Mouse (Mus musculus) stomach, embryonic 15.5 days (tissue): ENCODE data around the gene Olfr427. TPM values are rescaled to one million over a fixed set of nuclear protein-coding genes. Genes with fewer than 3 reads are reported as not detected.

Source experiments
- ATAC-seq: fragments of 200-750 bp; cut with Nextera tagmentation; 2 replicates; pipeline ENCODE4 v1.8.0; 2017; ENCODE audit warnings: low read depth, moderate number of reproducible peaks, moderate TSS enrichment; ENCODE audit not compliant: insufficient read depth, low FRiP score
- H3K27ac ChIP-seq: fragments of 300-500 bp; sonication (generic); 2 replicates; pipeline ENCODE4 v1.5.1; 2015; ENCODE audit warnings: mild to moderate bottlenecking, inconsistent platforms
- H3K27me3 ChIP-seq: fragments of 300-500 bp; sonication (generic); replicated peaks from 2 replicates; pipeline ENCODE4 v1.6.1; 2015; ENCODE audit warnings: inconsistent platforms
- H3K36me3 ChIP-seq: fragments of 300-500 bp; sonication (generic); 2 replicates; pipeline ENCODE4 v1.6.1; 2015; ENCODE audit warnings: inconsistent platforms
- H3K4me1 ChIP-seq: fragments of 300-500 bp; sonication (generic); 2 replicates; pipeline ENCODE4 v1.6.1; 2015; ENCODE audit warnings: inconsistent platforms
- H3K4me2 ChIP-seq: fragments of 300-500 bp; sonication (generic); 2 replicates; pipeline ENCODE4 v1.6.1; 2015; ENCODE audit warnings: mild to moderate bottlenecking, inconsistent platforms
- H3K4me3 ChIP-seq: fragments of 300-500 bp; sonication (generic); replicated peaks from 2 replicates; pipeline ENCODE4 v1.5.1; 2015; ENCODE audit warnings: inconsistent platforms
- H3K9ac ChIP-seq: fragments of 300-500 bp; sonication (generic); 2 replicates; pipeline ENCODE4 v1.6.1; 2015; ENCODE audit warnings: inconsistent platforms
- H3K9me3 ChIP-seq: fragments of 300-500 bp; sonication (generic); 2 replicates; pipeline ENCODE4 v1.6.1; 2016; ENCODE audit warnings: inconsistent platforms
- WGBS: fragments of 180-500 bp; shearing (Covaris S2); methylation state at CpG from one replicate; pipeline ENCODE4 v1.1.7; 2015; 5-methylcytosine and 5-hydroxymethylcytosine counted together
- polyA plus RNA-seq: library from polyadenylated mRNA; unstranded; fragments of >200 nt; fragmentation: Nextera tagmentation; extraction: Ambion mirVana; gene quantifications from 2 replicates; pipeline ENCODE4 v1.2.1, GENCODE M21; 2015

Gene Olfr427
- polyA plus RNA-seq, 1 experiment from 2014 or later = not detected

DNA sequence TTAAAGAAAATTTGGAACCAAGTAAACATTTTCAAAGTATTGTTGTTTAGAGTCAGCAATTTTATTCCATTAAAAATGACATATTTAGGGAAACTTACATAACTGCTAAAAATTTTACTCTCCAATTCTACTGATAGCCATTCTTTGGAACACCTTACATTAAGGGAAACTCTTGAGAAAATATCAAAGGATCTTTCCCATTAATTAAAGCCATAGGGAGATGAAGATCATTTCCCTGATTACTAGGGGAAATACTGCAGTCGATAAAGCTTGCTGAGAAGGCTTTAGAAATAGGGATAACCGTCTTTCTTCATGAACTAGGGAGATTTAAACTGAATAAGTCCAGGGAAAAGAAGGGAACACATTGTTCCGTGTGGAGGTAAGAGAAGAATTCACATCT lies 34.5 kb downstream of the Olfr427 start, which contains the start of gene Olfr424:
TSS of gene Olfr424 (plus strand) at position 301 of the 400 bp plus-strand sequence.
- Histone ChIP-seq H3K4me3 (no peak within 1 kb of the TSS), H3K27me3 (no peaks in the 10 kb centered on the region), H3K9me3 (no peaks in the 10 kb centered on the region), H3K9ac (no peak within 1 kb of the TSS), H3K27ac (no peak within 1 kb of the TSS), H3K4me1 (no peaks in the 10 kb centered on the region), H3K4me2 (no peak within 1 kb of the TSS), H3K36me3 (no peaks in the 10 kb centered on the region)
- ATAC-seq = no peak
- WGBS = 75% methylated on average over 3 of the region's 3 CpGs

DNA sequence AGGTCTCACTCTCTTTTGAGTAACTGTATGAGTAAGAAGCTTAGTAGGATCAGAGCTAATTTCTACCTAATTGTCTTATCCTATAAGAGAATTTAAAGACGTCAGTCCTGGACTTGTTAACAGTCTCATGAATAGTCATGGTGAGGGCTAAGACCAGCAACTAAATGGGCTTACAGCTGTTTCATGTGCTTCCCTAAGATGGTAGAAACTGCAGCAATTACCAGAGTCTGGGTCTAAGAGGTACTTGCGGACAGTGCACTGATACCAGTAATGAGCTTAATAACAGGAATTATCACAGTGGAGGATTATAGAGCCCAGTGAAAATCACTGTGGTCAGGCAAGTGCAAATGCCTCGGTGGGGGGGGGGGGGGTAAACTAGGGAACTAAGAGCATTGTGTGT lies 35.3 kb downstream of the Olfr427 start:
- no peak overlapping the region for H3K4me3 ChIP-seq
- 70% methylated on average over 3 of the region's 3 CpGs for WGBS
- no peak for ATAC-seq

DNA sequence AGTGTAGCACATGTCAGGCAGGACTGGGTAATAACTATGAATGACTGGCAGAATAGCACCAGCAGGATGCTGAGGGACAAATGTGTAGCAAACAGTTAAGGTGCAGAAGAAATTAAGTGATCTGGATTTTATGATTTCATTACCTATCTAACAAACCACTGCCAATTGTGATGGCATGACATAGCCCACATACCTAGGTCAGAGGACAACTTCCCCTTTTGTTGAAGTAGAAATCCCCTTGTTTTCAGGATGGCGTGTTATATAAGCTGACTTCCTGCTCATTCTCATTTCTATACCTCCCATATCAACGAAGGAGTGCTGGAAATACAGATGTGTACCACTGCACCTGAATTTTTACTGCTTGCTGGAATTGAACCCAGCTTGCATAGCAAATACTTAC lies 44.7 kb downstream of the Olfr427 start:
- Histone ChIP-seq H3K4me3 (no peak overlapping the region), H3K4me2 (no peak overlapping the region), H3K27ac (no peak overlapping the region), H3K9me3 (no peaks in the 10 kb centered on the region), H3K36me3 (no peaks in the 10 kb centered on the region), H3K27me3 (no peaks in the 10 kb centered on the region), H3K4me1 (no peaks in the 10 kb centered on the region), H3K9ac (no peak overlapping the region)
- no peak for ATAC-seq
- 70% methylated on average over 2 of the region's 2 CpGs for WGBS

More for the DNA sequence above, 35.3 kb downstream of the Olfr427 start:
- no peaks in the 10 kb centered on the region for H3K9me3 ChIP-seq
- no peaks in the 10 kb centered on the region for H3K36me3 ChIP-seq
- no peak overlapping the region for H3K9ac ChIP-seq
- H3K4me1 ChIP-seq = no peaks in the 10 kb centered on the region
- H3K27me3 ChIP-seq = no peaks in the 10 kb centered on the region
- no peak overlapping the region for H3K4me2 ChIP-seq
- H3K27ac ChIP-seq = no peak overlapping the region

DNA sequence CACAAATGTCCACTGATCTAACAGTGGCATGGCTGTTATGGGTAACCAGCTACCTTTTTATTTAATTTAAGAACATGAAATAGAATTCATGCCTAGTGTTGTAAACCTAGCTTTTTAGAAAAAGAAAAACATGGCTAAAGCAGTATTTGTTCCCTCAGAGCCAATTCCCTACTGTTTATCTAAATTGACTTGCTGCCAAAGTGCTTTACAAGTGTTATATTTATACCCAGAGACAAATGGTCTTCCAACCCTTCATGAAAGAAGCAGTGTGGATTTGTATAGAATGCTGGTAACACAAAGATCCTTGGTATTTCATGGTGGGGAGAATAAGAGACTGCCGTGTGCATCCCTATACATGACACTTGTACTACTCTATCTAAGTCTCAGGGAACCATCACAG lies 50.0 kb downstream of the Olfr427 start:
- no peaks in the 10 kb centered on the region for H3K9me3 ChIP-seq
- 61% methylated on average over 1 of the region's 1 CpGs for WGBS
- no peaks in the 10 kb centered on the region for H3K4me1 ChIP-seq
- H3K4me3 ChIP-seq = no peak overlapping the region
- ATAC-seq = no peak
- no peak overlapping the region for H3K9ac ChIP-seq
- H3K36me3 ChIP-seq = no peaks in the 10 kb centered on the region
- no peak overlapping the region for H3K4me2 ChIP-seq
- no peak overlapping the region for H3K27ac ChIP-seq
- H3K27me3 ChIP-seq = no peaks in the 10 kb centered on the region

DNA sequence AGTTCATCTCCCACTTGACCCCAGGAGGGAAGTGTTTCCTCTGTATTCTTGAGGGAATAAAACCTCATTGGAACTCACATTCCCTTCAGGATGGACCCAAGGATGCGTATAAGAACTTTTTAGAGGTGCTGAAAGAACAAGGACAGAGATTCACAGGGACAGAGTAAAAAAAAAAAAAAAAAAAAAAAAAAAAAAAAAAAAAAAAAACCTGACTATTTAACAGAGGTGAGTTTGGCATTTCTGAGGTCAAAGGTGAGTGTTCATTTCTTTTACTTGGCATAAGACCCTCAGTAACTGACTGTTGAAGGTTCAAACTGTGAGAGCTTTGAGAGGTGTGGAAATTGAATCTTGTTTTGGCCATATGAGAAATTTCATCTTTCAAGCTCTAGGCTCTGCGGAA lies 52.6 kb downstream of the Olfr427 start:
- H3K4me2 ChIP-seq = no peak overlapping the region
- no peak overlapping the region for H3K9ac ChIP-seq
- H3K27me3 ChIP-seq = no peaks in the 10 kb centered on the region
- H3K4me1 ChIP-seq = no peaks in the 10 kb centered on the region
- ATAC-seq = no peak
- no peak overlapping the region for H3K27ac ChIP-seq
- H3K4me3 ChIP-seq = no peak overlapping the region
- H3K9me3 ChIP-seq = no peaks in the 10 kb centered on the region
- no peaks in the 10 kb centered on the region for H3K36me3 ChIP-seq
- 84% methylated on average over 2 of the region's 2 CpGs for WGBS

Other genes starting within 250 kb of the Olfr427 start
- 0.92 and 1.2 TPM in 2 replicates for gene Ifi211, start 183.8 kb upstream of the Olfr427 start, polyA plus RNA-seq
- gene Mndal, start 154.4 kb upstream of the Olfr427 start, polyA plus RNA-seq = 3.6 and 3.8 TPM in 2 replicates
- gene Ifi203, start 154.2 kb upstream of the Olfr427 start, polyA plus RNA-seq = 1.9 and 3.2 TPM in 2 replicates
- 0.43 and 0.82 TPM in 2 replicates for gene Ifi202b, start 114.1 kb upstream of the Olfr427 start, polyA plus RNA-seq
- gene Ifi205, start 65.1 kb upstream of the Olfr427 start, polyA plus RNA-seq = 0.46 and 0.83 TPM in 2 replicates
- gene Olfr433, start 56.2 kb upstream of the Olfr427 start, polyA plus RNA-seq = 0.05 and 0.09 TPM in 2 replicates
- not detected in 2 replicates for gene Olfr432, start 47.7 kb upstream of the Olfr427 start, polyA plus RNA-seq
- gene Olfr430, start 30.3 kb upstream of the Olfr427 start, polyA plus RNA-seq = not detected in 2 replicates
- gene Olfr429, start 12.6 kb upstream of the Olfr427 start, polyA plus RNA-seq = not detected in 2 replicates
- not detected in 2 replicates for gene Olfr231, start 24.3 kb downstream of the Olfr427 start, polyA plus RNA-seq
- not detected in 2 replicates for gene Olfr424, start 34.6 kb downstream of the Olfr427 start, polyA plus RNA-seq
- gene Olfr420, start 58.7 kb downstream of the Olfr427 start, polyA plus RNA-seq = not detected in 2 replicates
- 1.3 and 2.8 TPM in 2 replicates for gene Spta1, start 75.9 kb downstream of the Olfr427 start, polyA plus RNA-seq
- gene Olfr419, start 155.2 kb downstream of the Olfr427 start, polyA plus RNA-seq = not detected in 2 replicates
- 0.50 and 0.51 TPM in 2 replicates for gene Mptx1, start 233.6 kb downstream of the Olfr427 start, polyA plus RNA-seq